Mouse (Mus musculus) hindbrain, embryonic 12.5 days (tissue): ENCODE data around the gene Lhx4. TPM values are rescaled to one million over a fixed set of nuclear protein-coding genes. Genes with fewer than 3 reads are reported as not detected.

Experiments used
- ATAC-seq: fragments of 200-750 bp; cut with Nextera tagmentation; 2 replicates; pipeline ENCODE4 v1.8.0; 2017; ENCODE audit warnings: moderate TSS enrichment; ENCODE audit not compliant: low FRiP score
- H3K27ac ChIP-seq: fragments of 300-500 bp; sonication (generic); 2 replicates; pipeline ENCODE4 v1.5.1; 2016; ENCODE audit warnings: mild to moderate bottlenecking
- H3K27me3 ChIP-seq: fragments of 300-500 bp; sonication (generic); 2 replicates; pipeline ENCODE4 v1.6.1; 2016; ENCODE audit warnings: mild to moderate bottlenecking
- H3K36me3 ChIP-seq: fragments of 300-500 bp; sonication (generic); 2 replicates; pipeline ENCODE4 v1.6.1; 2016; ENCODE audit warnings: mild to moderate bottlenecking
- H3K4me1 ChIP-seq: fragments of 300-500 bp; sonication (generic); 2 replicates; pipeline ENCODE4 v1.6.1; 2016
- H3K4me2 ChIP-seq: fragments of 300-500 bp; sonication (generic); replicated peaks from 2 replicates; pipeline ENCODE4 v1.6.1; 2016; ENCODE audit warnings: mild to moderate bottlenecking
- H3K4me3 ChIP-seq: fragments of 300-500 bp; sonication (generic); 2 replicates; pipeline ENCODE4 v1.5.1; 2016; ENCODE audit warnings: mild to moderate bottlenecking
- H3K9ac ChIP-seq: fragments of 300-500 bp; sonication (generic); 2 replicates; pipeline ENCODE4 v1.6.1; 2016; ENCODE audit warnings: mild to moderate bottlenecking, moderate library complexity
- H3K9me3 ChIP-seq: fragments of 300-500 bp; sonication (generic); replicated peaks from 2 replicates; pipeline ENCODE4 v1.6.1; 2016; ENCODE audit warnings: mild to moderate bottlenecking
- WGBS: fragments of 180-500 bp; shearing (Covaris S2); methylation state at CpG from one replicate; pipeline ENCODE4 v1.1.7; 2016; 5-methylcytosine and 5-hydroxymethylcytosine counted together
- polyA plus RNA-seq: library from polyadenylated mRNA; unstranded; fragments of >200 nt; fragmentation: Nextera tagmentation; extraction: Ambion mirVana; gene quantifications from 2 replicates; pipeline ENCODE4 v1.2.1, GENCODE M21; 2016

Gene Lhx4
- polyA plus RNA-seq, 1 experiment from 2014 or later, result 8.6 TPM

DNA sequence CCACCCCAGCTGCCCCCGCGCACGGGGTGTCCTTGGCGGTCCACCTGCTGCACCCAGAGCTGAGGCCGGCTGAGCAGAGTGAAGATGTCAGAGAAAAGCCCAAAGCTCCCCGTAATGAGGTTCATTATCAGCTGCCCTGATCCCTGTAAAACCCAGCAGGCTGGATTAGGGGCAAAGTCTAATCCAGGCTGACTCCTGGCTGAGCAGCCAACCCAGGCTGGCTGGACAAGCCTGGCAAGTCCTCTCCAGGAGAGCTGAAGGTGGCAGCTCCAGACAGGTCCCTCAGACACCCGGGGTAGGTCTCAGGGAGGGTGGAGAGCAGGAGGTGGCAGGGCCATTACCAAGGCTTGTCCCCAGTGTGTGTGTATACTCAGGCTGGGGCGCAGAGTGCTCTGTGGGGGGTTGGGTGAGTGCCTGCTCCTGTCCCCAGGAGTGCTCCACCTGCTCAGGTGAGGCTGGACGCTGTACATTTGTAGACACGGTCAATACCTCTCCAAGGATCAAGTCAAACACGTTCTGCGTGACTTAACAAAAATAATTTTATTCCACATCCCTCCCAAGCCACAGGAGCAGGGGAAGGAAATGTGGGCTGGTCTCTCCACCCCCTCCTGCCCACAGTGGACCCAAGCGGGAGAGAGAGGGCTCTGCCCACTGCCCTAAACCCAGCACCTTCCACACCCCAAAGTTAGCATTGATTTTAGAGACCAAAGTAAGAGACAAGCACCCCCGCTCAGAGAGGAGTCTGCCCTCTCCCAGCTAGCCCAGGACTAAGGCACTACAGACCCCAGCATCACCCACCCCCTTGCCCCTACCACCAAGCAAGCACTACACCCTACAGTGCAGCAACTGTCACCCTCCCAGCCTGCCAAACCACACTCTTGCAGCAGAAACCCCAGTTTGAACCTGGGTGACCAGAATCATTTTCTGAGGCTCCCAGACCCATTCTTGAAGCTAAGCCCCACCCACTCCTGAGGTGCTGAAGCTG, 26.4 kb upstream of the Lhx4 start:
- peak; percentile 40; the same call in 1 of the 2 replicates for ATAC-seq
- Histone ChIP-seq H3K27ac (no peak overlapping the region), H3K4me3 (no peak overlapping the region), H3K9me3 (peaks cover 6% of the 10 kb centered on the region), H3K27me3 (peaks cover 68% of the 10 kb centered on the region), H3K4me1 (no peaks in the 10 kb centered on the region), H3K9ac (no peak overlapping the region), H3K36me3 (peaks cover 29% of the 10 kb centered on the region), H3K4me2 (no peak overlapping the region)
- WGBS, result 58% methylated on average over 14 of the region's 14 CpGs

DNA sequence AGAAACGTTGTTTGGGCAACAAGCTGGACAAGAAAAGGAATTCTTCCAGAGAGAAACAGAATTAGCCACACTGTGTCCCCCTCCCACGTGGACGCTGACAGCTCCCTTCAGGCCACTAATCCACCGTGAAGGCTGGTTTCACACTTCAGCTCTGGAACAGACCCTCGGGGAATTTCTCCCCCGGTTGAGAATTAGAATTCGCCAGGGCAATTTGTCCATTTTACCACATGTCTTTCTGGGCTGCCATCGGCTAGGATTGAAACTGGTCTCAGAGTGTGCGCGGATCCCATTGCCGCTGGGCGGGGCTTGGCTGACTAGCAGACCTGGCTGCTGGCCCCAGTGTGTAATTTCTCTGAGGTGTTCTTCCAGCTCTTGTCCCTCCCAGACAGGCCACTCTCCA, 7.7 kb upstream of the Lhx4 start:
- Histone ChIP-seq H3K27me3 (peaks cover 63% of the 10 kb centered on the region), H3K4me3 (no peak overlapping the region), H3K36me3 (no peaks in the 10 kb centered on the region), H3K27ac (no peak overlapping the region), H3K4me1 (0 out of 2 replicates have a peak, but pooled peaks cover 3% of the 10 kb centered on the region), H3K4me2 (no peak overlapping the region), H3K9ac (no peak overlapping the region), H3K9me3 (no peaks in the 10 kb centered on the region)
- ATAC-seq, result peak; percentile 92
- 19% methylated on average over 12 of the region's 12 CpGs for WGBS

DNA sequence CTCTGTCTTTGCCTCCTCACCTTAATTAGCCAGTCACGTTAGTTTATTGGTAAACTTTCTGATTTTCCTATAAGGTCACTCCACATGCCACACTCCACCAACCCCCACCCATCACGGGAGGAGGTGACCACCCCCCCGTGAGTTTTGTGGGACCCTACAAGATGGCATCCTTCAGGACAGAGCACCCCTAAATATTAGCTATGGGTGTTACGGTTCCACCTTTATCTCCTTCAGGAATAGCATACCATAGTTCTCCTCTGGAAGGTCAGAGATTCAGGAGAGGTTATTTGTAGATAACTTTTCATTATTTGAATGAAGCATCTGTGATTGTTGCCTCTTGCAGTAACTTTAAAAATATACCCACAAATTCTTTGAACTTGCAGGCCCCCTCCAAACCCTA, 7.2 kb upstream of the Lhx4 start:
- H3K27me3 ChIP-seq, result peaks cover 68% of the 10 kb centered on the region
- H3K4me1 ChIP-seq, result peaks cover 3% of the 10 kb centered on the region; the same call in 1 of the 2 replicates
- ATAC-seq, result peak; percentile 47
- 62% methylated on average over 4 of the region's 4 CpGs for WGBS
- H3K4me3 ChIP-seq, result no peak overlapping the region
- H3K27ac ChIP-seq, result no peak overlapping the region
- H3K9me3 ChIP-seq, result no peaks in the 10 kb centered on the region
- no peak overlapping the region for H3K4me2 ChIP-seq
- H3K9ac ChIP-seq, result no peak overlapping the region
- no peaks in the 10 kb centered on the region for H3K36me3 ChIP-seq

DNA sequence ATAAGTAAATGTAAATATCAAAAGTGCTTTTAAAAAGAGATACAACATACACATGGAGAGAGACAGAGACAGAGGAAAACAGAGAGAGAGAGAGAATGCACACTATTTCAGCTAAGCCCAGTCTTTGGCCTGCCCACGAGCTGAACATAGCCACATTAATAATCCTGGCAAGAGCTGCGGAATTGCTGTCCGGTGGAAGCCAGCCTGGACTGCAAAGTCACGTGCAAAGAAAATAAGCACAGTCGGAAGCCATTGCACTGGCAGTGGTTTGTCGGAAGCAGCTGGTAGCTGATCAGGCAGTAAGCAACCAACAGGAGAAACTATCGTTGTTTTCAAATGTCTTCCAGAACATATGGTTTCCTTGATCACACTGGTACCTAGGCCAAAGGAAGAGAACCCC, 6.1 kb upstream of the Lhx4 start:
- H3K9ac ChIP-seq, result no peak overlapping the region
- H3K27me3 ChIP-seq, result peaks cover 71% of the 10 kb centered on the region
- WGBS, result 62% methylated on average over 7 of the region's 7 CpGs

DNA sequence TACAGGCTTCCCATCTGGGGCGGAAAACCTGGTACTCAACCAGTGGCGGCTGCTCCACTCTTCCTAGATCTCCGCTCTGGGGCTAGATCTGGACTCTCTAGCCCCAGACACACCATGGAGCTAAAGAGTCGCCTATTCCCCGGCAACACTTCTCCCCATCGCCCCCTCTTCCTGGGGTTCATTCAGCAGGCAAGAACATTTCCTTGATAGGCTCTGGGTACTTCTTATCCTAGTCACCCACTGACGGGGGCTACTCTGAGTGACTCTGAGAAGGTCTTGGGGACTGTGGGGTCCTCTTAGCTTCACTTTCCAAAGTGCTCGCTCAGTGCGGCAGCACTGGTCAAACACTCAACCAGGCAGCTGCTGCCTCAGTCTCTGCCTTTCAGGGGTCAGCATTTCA, 1.9 kb upstream of the Lhx4 start:
- H3K4me2 ChIP-seq, result no peak overlapping the region
- H3K4me3 ChIP-seq, result no peak overlapping the region
- H3K27me3 ChIP-seq, result peaks cover 78% of the 10 kb centered on the region
- no peak for ATAC-seq
- no peak overlapping the region for H3K27ac ChIP-seq
- no peaks in the 10 kb centered on the region for H3K9me3 ChIP-seq
- WGBS, result 73% methylated on average over 9 of the region's 9 CpGs
- no peak overlapping the region for H3K9ac ChIP-seq
- H3K4me1 ChIP-seq, result peaks cover 10% of the 10 kb centered on the region; the same call in 1 of the 2 replicates
- no peaks in the 10 kb centered on the region for H3K36me3 ChIP-seq

More for the DNA sequence above, 6.1 kb upstream of the Lhx4 start:
- Histone ChIP-seq H3K9me3 (no peaks in the 10 kb centered on the region), H3K4me1 (peaks cover 3% of the 10 kb centered on the region; the same call in 1 of the 2 replicates), H3K4me2 (no peak overlapping the region), H3K36me3 (no peaks in the 10 kb centered on the region), H3K4me3 (no peak overlapping the region), H3K27ac (no peak overlapping the region)
- no peak for ATAC-seq

DNA sequence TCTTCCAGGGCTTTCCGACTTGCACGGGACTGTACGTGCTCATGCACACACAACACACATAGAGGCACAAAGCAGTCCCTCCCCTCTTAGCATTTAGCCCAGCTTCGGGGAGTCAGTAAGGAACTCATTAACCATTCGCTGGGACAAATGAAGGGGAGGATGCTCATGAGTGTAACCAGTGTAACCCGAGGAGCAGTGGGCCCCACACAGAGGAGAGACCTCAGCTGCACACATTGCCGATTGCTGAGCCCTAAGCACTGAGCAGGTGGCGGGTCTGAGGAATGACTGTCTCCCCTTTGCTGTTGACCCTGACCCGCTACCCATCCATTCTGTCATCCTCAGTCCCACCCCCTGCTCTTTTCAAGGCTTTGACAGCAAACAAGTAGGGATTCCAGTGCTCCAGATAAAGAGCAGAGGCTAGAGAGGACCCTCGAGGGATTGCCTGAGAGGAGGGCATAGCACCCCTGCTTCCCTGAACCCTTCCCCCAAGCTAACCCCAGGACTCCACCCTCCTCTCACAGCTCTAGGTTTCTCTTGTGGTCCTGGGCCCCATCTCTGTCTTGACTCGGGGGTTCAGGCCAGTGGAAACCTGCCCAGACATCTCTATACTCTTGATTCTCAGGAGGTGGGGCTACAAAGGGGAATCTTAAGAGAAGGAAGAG, 836 bp downstream of the Lhx4 start:
- H3K9ac ChIP-seq, result no peak overlapping the region
- 9% methylated on average over 11 of the region's 11 CpGs for WGBS
- ATAC-seq, result peak; percentile 70
- no peak overlapping the region for H3K4me3 ChIP-seq
- H3K27ac ChIP-seq, result no peak overlapping the region
- H3K4me2 ChIP-seq, result no peak overlapping the region
- no peaks in the 10 kb centered on the region for H3K36me3 ChIP-seq
- no peaks in the 10 kb centered on the region for H3K9me3 ChIP-seq
- H3K27me3 ChIP-seq, result peaks cover 93% of the 10 kb centered on the region
- H3K4me1 ChIP-seq, result peaks cover 10% of the 10 kb centered on the region; the same call in 1 of the 2 replicates

DNA sequence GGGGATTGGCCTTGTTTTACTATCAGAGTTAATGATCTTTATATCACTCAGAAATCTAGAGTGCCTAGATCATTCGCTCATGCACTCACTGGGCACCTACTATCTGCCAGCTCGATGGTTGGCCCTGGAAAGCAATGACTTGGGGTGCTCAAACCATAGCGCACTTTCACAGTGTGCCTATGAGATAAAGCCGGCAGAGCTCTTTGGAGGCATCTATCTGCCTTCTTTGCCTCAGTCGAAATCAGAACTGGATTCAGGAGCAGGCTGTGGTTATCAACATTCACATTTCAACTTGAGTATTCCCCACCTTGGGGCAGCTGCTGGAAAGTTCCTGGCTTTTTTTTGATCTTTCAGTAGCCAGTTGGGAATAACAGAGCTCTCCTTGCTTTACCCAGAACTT, 3.6 kb downstream of the Lhx4 start:
- 78% methylated on average over 5 of the region's 5 CpGs for WGBS
- H3K4me2 ChIP-seq, result no peak overlapping the region
- no peaks in the 10 kb centered on the region for H3K36me3 ChIP-seq
- H3K9me3 ChIP-seq, result no peaks in the 10 kb centered on the region
- ATAC-seq, result no peak
- H3K27me3 ChIP-seq, result peaks cover 92% of the 10 kb centered on the region
- peaks cover 13% of the 10 kb centered on the region for H3K4me1 ChIP-seq
- no peak overlapping the region for H3K27ac ChIP-seq
- H3K4me3 ChIP-seq, result no peak overlapping the region
- no peak overlapping the region for H3K9ac ChIP-seq

DNA sequence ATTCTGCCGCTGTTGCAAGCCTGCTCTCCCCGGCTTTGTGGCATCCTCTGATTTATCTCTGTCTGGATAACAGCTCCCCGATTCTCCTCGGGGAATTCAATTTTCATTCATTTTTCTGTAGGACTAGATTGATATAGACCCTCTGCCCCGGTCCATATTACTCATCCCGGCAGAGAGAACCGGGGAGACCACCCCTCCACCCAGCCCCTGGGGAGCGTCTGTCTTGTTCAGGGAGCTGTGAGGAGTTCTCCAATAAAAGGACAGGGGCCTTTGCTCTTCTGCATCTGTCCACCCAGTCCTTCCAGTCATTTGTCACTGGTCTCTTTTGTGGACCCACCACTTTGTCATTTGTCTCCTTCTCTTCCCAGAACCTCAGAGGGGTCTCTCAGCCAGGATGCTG, 4.5 kb downstream of the Lhx4 start:
- 10% methylated on average over 8 of the region's 8 CpGs for WGBS
- Histone ChIP-seq H3K9me3 (no peaks in the 10 kb centered on the region), H3K4me1 (peaks cover 22% of the 10 kb centered on the region), H3K9ac (no peak overlapping the region), H3K27me3 (peaks cover 92% of the 10 kb centered on the region), H3K27ac (no peak overlapping the region), H3K4me2 (no peak overlapping the region), H3K4me3 (no peak overlapping the region), H3K36me3 (no peaks in the 10 kb centered on the region)
- ATAC-seq, result peak; percentile 8; the same call in 1 of the 2 replicates

DNA sequence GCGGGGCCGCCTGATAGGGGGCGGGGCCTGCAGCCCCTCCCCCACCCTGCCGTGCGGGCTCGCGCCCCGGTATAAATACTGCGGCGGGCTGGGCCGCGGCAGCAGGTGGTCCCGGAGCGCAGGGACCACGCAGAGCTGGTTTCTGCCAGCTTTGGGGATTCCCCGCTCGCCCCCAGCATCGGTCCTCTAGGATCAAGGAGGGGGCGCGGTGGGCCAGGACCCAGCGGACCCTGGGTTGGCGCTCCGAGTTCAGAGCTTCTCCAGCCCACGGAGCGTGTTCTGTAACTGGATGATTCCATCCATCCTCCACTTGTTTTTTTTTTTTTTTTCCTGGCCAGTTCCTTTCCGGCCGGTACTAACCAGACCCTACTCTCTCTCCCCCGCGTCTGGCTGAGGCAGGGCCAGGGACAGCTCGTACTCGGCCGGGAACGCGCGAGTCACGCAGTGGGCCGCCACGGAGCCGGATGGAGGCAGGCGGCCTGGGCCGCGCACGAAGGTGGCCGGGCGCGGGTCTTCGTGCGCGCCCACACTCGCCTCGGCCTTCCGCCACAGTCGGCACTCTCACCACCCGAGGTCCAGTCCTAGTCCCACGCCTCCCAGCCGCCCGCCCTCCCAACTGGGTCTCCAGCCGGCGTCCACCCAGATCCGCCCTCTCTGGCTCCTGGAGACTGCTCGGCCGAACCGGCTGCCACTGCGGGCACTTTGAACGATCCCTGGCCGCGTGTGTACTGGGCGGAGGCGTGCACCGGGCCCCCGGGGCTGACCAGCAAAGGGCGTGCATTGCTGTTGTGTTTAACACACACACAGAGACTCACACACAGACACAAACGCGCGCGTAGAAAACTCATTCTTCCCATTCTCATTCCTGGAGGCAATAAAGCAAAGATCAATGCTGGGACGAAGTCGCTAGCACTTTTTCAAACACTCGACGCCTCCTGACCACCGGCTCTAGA, 8.8 kb downstream of the Lhx4 start:
- WGBS, result under 1% methylated on average over 80 of the region's 81 CpGs
- H3K4me1 ChIP-seq, result peaks cover 27% of the 10 kb centered on the region
- H3K36me3 ChIP-seq, result no peaks in the 10 kb centered on the region
- peaks cover 92% of the 10 kb centered on the region for H3K27me3 ChIP-seq
- H3K27ac ChIP-seq, result 0 out of 2 replicates have a peak overlapping the region, but pooled peaks have one; percentile 7
- peak overlapping the region; percentile 81 for H3K4me2 ChIP-seq
- ATAC-seq, result peak; percentile 59
- 0 out of 2 replicates have a peak overlapping the region, but pooled peaks have one; percentile 32 for H3K9ac ChIP-seq
- peak overlapping the region; percentile 44 for H3K4me3 ChIP-seq
- H3K9me3 ChIP-seq, result no peaks in the 10 kb centered on the region

DNA sequence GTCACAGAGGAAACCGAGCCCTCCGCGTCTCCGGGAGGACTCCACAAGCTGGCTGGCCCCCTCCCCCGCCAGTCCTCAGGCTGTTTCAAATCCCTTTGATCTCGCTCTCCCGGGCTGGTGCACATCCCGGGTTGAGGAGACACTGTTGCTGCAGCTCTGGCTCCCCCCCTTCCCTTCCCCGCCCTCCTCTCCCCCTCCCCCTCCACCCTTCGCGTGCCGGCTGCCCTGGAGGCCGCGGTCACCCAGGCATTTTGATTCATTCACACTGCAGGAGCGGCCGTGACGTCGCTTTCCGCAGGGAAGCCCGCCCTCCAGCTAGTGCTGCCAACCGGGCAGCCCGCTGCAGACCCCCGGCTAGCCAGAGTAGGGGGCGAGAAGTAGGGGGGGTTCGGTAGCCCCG, 9.5 kb downstream of the Lhx4 start:
- under 1% methylated on average over 26 of the region's 26 CpGs for WGBS
- no peaks in the 10 kb centered on the region for H3K36me3 ChIP-seq
- peaks cover 92% of the 10 kb centered on the region for H3K27me3 ChIP-seq
- no peak overlapping the region for H3K27ac ChIP-seq
- H3K4me2 ChIP-seq, result peak overlapping the region; percentile 81
- no peaks in the 10 kb centered on the region for H3K9me3 ChIP-seq
- H3K9ac ChIP-seq, result 0 out of 2 replicates have a peak overlapping the region, but pooled peaks have one; percentile 32
- ATAC-seq, result peak; percentile 83
- H3K4me3 ChIP-seq, result peak overlapping the region; percentile 44
- H3K4me1 ChIP-seq, result peaks cover 27% of the 10 kb centered on the region

DNA sequence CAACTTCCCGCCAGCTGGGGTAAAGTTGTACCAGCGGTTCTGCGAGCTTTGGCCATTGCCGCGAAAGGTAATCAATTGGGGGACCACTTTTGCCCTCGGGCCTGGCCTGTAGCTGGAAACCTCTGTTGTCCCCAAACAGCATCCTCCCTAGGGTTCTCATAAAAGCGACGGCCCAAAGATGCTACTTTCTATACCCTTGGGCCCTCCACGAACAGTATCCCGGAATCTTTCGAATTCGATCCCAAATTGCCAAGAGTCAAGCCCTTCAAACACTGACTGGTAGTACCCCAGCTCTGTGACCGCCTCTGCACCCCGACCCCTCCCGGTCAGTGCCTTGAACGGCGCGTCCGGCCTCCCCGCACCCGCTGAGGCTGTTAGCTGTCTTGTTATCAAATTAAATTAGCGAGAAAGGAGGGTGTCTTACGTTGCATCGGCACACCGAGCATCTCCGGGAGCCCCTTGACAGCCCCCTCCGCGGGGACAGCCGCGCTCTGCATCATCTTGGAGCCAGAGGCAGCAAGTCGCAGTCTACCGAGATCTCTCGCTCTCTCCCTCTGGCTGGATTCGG, 10.0 kb downstream of the Lhx4 start:
- WGBS, result under 1% methylated on average over 34 of the region's 34 CpGs
- ATAC-seq, result peak; percentile 36
- peaks cover 92% of the 10 kb centered on the region for H3K27me3 ChIP-seq
- no peaks in the 10 kb centered on the region for H3K9me3 ChIP-seq
- no peak overlapping the region for H3K9ac ChIP-seq
- H3K4me3 ChIP-seq, result peak overlapping the region; percentile 44
- peak overlapping the region; percentile 26; the same call in 1 of the 2 replicates for H3K27ac ChIP-seq
- peak overlapping the region; percentile 81 for H3K4me2 ChIP-seq
- H3K36me3 ChIP-seq, result no peaks in the 10 kb centered on the region
- H3K4me1 ChIP-seq, result peaks cover 27% of the 10 kb centered on the region
